Mouse (Mus musculus) ovary, postnatal 14 days (tissue): Measurements from ENCODE around the gene Cyp3a41b.
"Not testable (repeated sequence)": the region's sequence is repeated elsewhere in the genome, so short reads cannot be mapped to it uniquely, and the experiment has no call there.

Experiments
- DNase-seq: peaks from one replicate; pipeline ENCODE4 v3.0.0; 2022; ENCODE audit warnings: low spot score

Gene Cyp3a41b

GRCm38 (mm10) chr5:145584630-145585029 is at the start of gene Cyp3a41b:
TSS of gene Cyp3a41b (minus strand) at chr5:145584730.
- DNase-seq = not testable (repeated sequence)

GRCm38 (mm10) chr5:145632286-145632685 is 47.8 kb upstream of the Cyp3a41b start:
- not testable (repeated sequence) for DNase-seq

GRCm38 (mm10) chr5:145604891-145605290 is 20.4 kb upstream of the Cyp3a41b start:
- not testable (repeated sequence) for DNase-seq

DNA sequence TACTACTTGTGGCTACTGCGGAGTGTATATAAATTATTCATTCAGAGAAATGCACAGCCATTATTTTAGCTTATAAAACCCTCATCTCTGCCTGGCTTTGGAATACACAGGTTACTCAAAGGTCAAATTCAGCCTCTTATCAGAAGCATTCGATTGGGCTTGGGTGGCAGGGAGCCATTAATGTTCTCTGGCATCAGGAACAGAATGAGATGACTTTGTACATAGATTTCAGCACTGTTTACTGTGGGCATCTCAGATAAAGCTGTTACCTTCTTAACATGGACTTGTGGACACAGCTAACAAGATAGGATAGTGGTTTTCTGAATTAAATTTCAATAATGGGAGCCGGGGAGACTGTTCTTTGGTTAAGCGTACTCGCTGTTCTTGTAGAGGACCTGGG is 13.3 kb upstream of the Cyp3a41b start:
- DNase-seq = not testable (repeated sequence)

DNA sequence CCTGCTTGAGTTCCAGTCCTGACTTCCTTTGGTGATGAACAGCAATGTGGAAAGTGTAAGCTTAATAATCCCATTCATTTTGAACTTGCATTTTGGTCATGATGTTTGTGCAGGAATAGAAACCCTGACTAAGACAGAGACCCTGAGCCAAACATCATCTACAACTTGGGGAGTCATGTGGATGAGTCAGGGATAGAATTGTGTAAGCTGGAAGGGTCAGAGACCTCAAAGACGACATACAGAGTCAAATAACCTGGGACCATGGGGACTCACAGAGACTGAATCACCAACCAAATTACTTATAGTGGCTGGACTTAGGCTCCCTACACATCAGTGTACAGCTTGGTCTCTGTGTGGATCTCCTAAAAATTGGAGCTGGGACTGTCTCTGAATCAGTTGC is 7.2 kb downstream of the Cyp3a41b start:
- DNase-seq = not testable (repeated sequence)

GRCm38 (mm10) chr5:145575660-145576059 is 8.9 kb downstream of the Cyp3a41b start:
- not testable (repeated sequence) for DNase-seq

DNA sequence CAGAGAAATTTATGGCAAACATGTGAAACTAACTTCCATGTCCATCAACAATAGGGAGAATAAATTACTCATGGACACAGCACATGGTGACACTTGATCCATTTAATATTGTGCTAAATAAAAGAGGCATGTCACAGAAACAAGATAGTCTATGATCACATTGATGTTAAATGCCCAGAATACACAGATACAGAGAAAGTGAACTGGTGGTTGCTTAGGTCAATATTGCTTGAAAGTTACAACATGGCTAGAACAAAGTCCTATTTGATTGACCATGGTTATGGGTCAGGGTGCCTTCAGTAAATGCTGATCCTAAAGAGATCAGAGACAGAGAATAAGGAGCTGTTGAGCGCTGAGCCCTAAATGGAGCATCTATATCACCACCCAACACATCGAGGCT is 12.6 kb downstream of the Cyp3a41b start:
- DNase-seq = not testable (repeated sequence)
